Mouse (Mus musculus) heart, embryonic 12.5 days (tissue): Measurements from ENCODE around the gene Capn3. TPM values are rescaled to one million over a fixed set of nuclear protein-coding genes. Genes with fewer than 3 reads are reported as not detected.

ENCODE experiments used
- ATAC-seq: fragments of 200-750 bp; cut with Nextera tagmentation; 2 replicates; pipeline ENCODE4 v1.8.0; 2017; ENCODE audit warnings: moderate TSS enrichment, moderate library complexity; ENCODE audit not compliant: insufficient number of reproducible peaks, low FRiP score
- H3K27ac ChIP-seq: fragments of 300-500 bp; sonication (generic); 2 replicates; pipeline ENCODE4 v1.5.1; 2016; ENCODE audit warnings: mild to moderate bottlenecking, moderate library complexity; ENCODE audit not compliant: poor library complexity, severe bottlenecking
- H3K27me3 ChIP-seq: fragments of 300-500 bp; sonication (generic); replicated peaks from 2 replicates; pipeline ENCODE4 v1.6.1; 2016; ENCODE audit warnings: mild to moderate bottlenecking, moderate library complexity
- H3K36me3 ChIP-seq: fragments of 300-500 bp; sonication (generic); 2 replicates; pipeline ENCODE4 v1.6.1; 2016; ENCODE audit warnings: mild to moderate bottlenecking, moderate library complexity
- H3K4me1 ChIP-seq: fragments of 300-500 bp; sonication (generic); replicated peaks from 2 replicates; pipeline ENCODE4 v1.6.1; 2016; ENCODE audit warnings: mild to moderate bottlenecking
- H3K4me2 ChIP-seq: fragments of 300-500 bp; sonication (generic); 2 replicates; pipeline ENCODE4 v1.6.1; 2016; ENCODE audit warnings: mild to moderate bottlenecking, moderate library complexity
- H3K4me3 ChIP-seq: fragments of 300-500 bp; sonication (generic); 2 replicates; pipeline ENCODE4 v1.5.1; 2016; ENCODE audit warnings: mild to moderate bottlenecking
- H3K9ac ChIP-seq: fragments of 300-500 bp; sonication (generic); 2 replicates; pipeline ENCODE4 v1.6.1; 2016; ENCODE audit warnings: mild to moderate bottlenecking, moderate library complexity
- H3K9me3 ChIP-seq: fragments of 300-500 bp; sonication (generic); replicated peaks from 2 replicates; pipeline ENCODE4 v1.6.1; 2016; ENCODE audit warnings: mild to moderate bottlenecking, moderate library complexity
- WGBS: fragments of 180-500 bp; shearing (Covaris S2); methylation state at CpG from one replicate; pipeline ENCODE4 v1.1.7; 2016; 5-methylcytosine and 5-hydroxymethylcytosine counted together
- polyA plus RNA-seq: library from polyadenylated mRNA; unstranded; fragments of >200 nt; fragmentation: Nextera tagmentation; extraction: Ambion mirVana; gene quantifications from 2 replicates; pipeline ENCODE4 v1.2.1, GENCODE M21; 2016

Capn3 gene
- polyA plus RNA-seq, 1 experiment from 2014 or later, result 3.9 TPM

DNA sequence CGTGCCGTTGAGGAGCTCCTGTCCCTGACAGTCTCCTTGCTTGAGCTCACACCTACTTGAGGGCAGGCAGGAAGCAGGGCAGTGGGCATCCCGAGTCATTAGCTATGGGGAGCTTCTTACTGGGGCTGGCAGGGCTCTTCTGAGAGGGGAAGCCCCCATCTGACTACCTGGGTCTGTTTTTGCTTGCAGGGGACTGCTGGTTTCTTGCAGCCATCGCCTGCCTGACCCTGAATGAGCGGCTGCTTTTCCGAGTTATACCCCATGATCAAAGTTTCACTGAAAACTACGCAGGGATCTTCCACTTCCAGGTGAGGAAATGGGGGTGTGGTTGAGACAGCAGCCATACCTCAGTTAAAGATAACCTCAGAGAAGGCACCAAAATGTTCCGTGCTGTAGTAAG lies 26.1 kb downstream of the Capn3 start:
- Histone ChIP-seq H3K9ac (no peak overlapping the region), H3K36me3 (no peaks in the 10 kb centered on the region), H3K4me1 (peaks cover 18% of the 10 kb centered on the region), H3K4me2 (no peak overlapping the region), H3K27me3 (no peaks in the 10 kb centered on the region), H3K27ac (no peak overlapping the region), H3K4me3 (no peak overlapping the region), H3K9me3 (no peaks in the 10 kb centered on the region)
- ATAC-seq, result no peak
- WGBS, result 61% methylated on average over 8 of the region's 8 CpGs

DNA sequence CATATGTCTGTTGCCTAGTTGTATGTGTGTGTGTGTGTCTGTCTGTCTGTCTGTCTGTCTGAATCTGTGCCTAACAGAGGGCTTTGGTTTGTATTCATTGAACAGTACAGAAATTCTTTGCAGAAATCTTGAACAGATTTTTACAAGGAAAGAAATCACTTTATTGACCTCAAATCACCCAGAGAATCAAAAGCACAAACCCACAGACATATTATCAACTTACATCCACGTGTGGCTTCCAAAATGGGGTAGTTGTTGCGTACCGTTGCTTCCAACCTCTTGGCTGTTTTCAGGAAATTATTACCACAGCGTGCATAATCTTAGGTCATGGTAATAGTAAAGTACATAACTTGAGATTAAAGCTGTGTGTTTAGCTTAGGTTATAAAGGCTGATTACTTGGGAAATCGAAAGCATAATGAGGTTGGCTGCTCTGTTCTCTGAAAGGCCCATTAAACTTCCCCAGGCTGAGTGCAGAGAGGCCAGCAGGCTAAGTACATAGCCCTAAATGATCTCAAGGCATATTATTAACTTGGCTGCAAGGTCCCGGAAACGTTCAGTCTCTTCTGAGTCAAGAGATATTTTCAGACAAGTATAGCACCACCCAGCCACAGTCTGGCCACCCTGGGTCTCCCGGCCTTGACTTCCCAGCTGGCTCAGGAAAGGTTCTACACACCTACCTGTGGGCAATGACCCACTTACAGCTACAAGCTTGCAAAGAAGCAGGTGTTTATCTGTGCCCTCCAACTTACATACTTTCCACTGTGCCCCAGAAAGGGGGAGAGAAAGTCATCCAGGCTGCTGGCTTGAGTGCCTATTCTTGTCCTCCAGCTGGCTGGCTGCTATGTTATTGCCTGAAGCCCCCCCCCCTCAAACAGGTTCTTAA lies 26.9 kb downstream of the Capn3 start:
- Histone ChIP-seq H3K27ac (peak overlapping the region; percentile 76), H3K36me3 (no peaks in the 10 kb centered on the region), H3K27me3 (no peaks in the 10 kb centered on the region), H3K9me3 (no peaks in the 10 kb centered on the region), H3K4me3 (no peak overlapping the region), H3K4me2 (no peak overlapping the region), H3K4me1 (peaks cover 18% of the 10 kb centered on the region), H3K9ac (0 out of 2 replicates have a peak overlapping the region, but pooled peaks have one; percentile 9)
- 67% methylated on average over 8 of the region's 8 CpGs for WGBS
- ATAC-seq, result no peak

DNA sequence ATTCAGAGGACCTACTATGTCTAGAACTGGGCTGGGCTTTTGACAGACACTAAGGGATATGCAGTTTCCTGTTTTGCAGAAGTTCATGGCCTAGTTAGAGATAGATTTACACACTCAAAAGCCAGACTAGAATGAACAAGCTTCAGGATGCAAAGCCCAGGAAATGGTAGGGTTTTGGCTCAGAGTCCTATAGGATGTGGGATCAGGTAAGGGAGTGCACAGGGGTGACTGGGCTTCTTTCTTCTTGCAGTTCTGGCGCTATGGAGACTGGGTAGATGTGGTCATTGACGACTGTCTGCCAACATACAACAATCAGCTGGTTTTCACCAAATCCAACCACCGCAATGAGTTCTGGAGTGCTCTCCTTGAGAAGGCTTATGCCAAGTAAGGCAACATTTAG lies 28.4 kb downstream of the Capn3 start:
- no peaks in the 10 kb centered on the region for H3K9me3 ChIP-seq
- no peak overlapping the region for H3K9ac ChIP-seq
- peaks cover 18% of the 10 kb centered on the region for H3K4me1 ChIP-seq
- WGBS, result 85% methylated on average over 3 of the region's 3 CpGs
- no peak for ATAC-seq
- no peak overlapping the region for H3K4me3 ChIP-seq
- H3K4me2 ChIP-seq, result no peak overlapping the region
- H3K27me3 ChIP-seq, result no peaks in the 10 kb centered on the region
- H3K36me3 ChIP-seq, result no peaks in the 10 kb centered on the region
- H3K27ac ChIP-seq, result no peak overlapping the region

DNA sequence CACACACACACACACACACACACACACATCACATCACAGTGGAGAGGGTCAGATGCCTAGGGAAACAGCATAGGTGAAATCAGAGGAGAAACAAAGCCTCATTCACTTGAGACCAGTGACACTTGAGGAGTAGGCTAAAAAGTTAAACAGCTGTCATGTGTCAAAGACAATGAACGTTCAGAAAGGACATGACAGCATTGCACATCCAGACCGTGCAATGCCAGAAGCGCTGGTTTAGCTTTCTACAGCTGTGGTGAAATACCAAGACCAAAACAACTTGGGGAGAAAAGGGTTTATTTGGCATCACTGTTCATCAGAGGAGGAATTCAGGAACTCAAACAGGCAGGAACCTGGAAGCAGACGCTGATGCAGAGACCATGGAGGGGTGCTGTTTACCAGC lies 37.4 kb downstream of the Capn3 start:
- Histone ChIP-seq H3K36me3 (no peaks in the 10 kb centered on the region), H3K4me2 (no peak overlapping the region), H3K9ac (no peak overlapping the region), H3K4me1 (peaks cover 9% of the 10 kb centered on the region; the same call in 1 of the 2 replicates), H3K9me3 (no peaks in the 10 kb centered on the region), H3K27me3 (no peaks in the 10 kb centered on the region), H3K27ac (no peak overlapping the region), H3K4me3 (no peak overlapping the region)
- ATAC-seq, result no peak
- 48% methylated on average over 4 of the region's 4 CpGs for WGBS

DNA sequence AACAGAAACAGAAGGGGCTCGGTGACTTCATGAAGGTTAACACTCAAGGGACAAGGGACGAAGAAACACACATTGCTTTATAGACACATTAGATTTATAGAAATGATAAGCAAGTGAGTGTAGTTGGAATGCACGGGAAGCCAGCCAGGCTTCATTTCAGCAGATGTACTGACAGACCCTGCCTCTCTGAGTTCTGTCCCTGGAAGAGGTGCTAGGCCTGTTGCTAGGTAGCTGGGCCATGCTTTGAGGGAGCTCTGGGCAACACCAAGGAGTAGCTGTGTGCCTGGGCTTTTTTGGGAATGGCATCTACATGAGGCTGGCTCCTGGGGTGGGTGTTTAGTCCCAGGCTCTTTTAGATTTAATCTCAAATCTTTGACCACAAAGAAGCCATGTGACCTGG lies 40.7 kb downstream of the Capn3 start:
- Histone ChIP-seq H3K27ac (0 out of 2 replicates have a peak overlapping the region, but pooled peaks have one; percentile 1), H3K4me2 (no peak overlapping the region), H3K27me3 (no peaks in the 10 kb centered on the region), H3K9ac (no peak overlapping the region), H3K9me3 (no peaks in the 10 kb centered on the region), H3K4me1 (peaks cover 33% of the 10 kb centered on the region), H3K36me3 (no peaks in the 10 kb centered on the region), H3K4me3 (no peak overlapping the region)
- no peak for ATAC-seq
- 62% methylated on average over 3 of the region's 3 CpGs for WGBS

DNA sequence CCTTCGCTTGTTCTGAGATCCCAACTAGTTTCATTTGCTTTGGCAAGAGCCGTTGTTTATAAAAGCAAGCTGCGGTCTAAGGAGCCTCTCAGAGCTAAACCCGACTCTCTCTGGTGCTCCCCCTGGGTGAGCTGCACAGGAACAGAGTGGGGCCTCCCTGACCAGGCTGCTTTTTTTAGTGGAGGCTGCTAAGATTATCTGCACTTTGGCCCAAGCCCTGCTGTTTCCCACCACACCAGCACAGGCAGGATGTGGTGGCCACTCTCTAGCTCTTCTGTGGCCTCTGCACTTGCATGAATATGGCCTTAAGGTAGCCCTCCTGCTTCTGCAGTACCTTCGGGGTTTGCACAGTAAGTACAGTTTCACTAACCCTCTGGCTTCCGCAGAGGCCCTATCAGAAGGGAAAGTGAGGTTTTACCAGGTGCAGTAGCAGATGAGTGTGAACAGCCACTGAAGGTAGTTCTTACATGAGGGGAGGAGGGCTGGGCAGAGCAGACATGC lies 44.2 kb downstream of the Capn3 start:
- Histone ChIP-seq H3K4me3 (no peak overlapping the region), H3K36me3 (peaks cover 11% of the 10 kb centered on the region), H3K27ac (peak overlapping the region; percentile 80), H3K9me3 (no peaks in the 10 kb centered on the region), H3K4me1 (peaks cover 52% of the 10 kb centered on the region), H3K9ac (peak overlapping the region; percentile 25; the same call in 1 of the 2 replicates), H3K4me2 (peak overlapping the region; percentile 11), H3K27me3 (no peaks in the 10 kb centered on the region)
- WGBS, result 36% methylated on average over 6 of the region's 6 CpGs
- ATAC-seq, result 0 out of 2 replicates have a peak, but pooled peaks have one; percentile 28

DNA sequence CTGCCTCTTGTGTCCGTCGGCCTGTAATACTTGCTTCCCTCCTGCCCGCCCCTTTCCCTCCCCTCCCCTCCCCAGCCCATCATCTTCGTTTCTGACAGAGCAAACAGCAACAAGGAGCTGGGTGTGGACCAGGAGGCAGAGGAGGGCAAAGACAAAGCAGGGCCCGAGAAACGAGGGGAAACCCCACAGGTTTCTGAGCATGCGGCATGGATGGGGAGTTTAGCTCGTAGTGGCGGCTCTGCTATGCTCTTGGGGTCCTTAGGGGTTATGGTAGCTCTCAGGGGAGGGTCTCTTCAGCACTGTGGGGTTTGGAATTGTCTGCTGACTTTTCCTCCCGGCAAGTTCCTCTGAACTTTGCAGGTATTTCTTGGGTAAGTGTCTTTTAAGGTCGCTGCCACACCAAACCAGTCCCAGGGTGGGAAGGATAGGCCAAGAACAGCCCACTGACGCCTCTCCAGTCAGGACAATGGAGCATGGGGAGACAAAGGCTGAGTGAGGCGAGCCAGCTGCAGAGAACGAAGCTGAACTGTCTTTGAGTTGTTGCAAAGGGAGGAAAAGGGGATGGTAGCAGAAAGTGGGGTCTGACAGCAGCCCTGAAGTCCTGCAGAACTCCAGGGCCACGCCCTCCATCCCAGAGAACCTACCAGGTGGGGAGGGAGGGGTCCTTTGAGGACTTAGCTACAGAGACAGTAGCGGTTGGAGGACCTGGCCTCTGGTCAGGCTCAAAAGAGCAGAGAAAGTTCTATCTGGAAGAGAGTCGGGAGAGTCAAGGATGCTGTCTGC lies 45.5 kb downstream of the Capn3 start:
- Histone ChIP-seq H3K36me3 (peaks cover 24% of the 10 kb centered on the region), H3K4me3 (no peak overlapping the region), H3K9ac (0 out of 2 replicates have a peak overlapping the region, but pooled peaks have one; percentile 25), H3K27me3 (no peaks in the 10 kb centered on the region), H3K9me3 (no peaks in the 10 kb centered on the region), H3K4me1 (peaks cover 51% of the 10 kb centered on the region), H3K4me2 (no peak overlapping the region), H3K27ac (no peak overlapping the region)
- ATAC-seq, result no peak
- WGBS, result 41% methylated on average over 17 of the region's 17 CpGs

DNA sequence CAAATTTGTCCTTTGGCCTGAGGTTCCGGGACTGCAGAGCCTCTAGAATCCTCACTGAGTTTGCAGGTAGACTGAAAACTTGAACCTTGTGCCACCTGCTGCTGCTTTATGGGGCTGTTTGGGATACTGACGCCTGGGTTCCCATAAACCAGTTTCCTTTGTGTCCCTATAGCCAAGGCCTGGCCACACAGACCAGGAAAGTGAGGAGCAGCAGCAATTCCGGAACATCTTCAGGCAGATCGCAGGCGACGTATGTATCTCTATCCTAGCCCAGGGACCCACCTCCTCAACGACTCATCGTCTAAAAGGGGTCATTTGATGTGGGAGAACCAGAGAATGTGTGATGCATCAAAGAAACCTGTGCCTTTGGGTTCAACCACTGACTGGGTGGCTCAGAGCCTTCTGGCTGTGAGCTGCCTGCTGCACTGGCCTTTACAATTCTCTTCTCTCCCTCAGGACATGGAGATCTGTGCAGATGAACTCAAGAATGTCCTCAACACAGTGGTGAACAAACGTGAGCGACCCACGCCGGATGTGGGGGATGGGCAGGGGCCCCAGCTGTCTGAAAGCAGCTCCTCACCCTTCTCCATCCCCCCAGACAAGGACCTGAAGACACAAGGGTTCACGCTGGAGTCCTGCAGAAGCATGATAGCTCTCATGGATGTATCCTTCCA lies 46.2 kb downstream of the Capn3 start:
- WGBS, result 56% methylated on average over 13 of the region's 13 CpGs
- H3K4me3 ChIP-seq, result no peak overlapping the region
- H3K36me3 ChIP-seq, result peaks cover 30% of the 10 kb centered on the region
- H3K27me3 ChIP-seq, result no peaks in the 10 kb centered on the region
- H3K4me1 ChIP-seq, result peaks cover 44% of the 10 kb centered on the region
- H3K9me3 ChIP-seq, result no peaks in the 10 kb centered on the region
- no peak overlapping the region for H3K4me2 ChIP-seq
- no peak overlapping the region for H3K27ac ChIP-seq
- no peak for ATAC-seq
- H3K9ac ChIP-seq, result no peak overlapping the region

DNA sequence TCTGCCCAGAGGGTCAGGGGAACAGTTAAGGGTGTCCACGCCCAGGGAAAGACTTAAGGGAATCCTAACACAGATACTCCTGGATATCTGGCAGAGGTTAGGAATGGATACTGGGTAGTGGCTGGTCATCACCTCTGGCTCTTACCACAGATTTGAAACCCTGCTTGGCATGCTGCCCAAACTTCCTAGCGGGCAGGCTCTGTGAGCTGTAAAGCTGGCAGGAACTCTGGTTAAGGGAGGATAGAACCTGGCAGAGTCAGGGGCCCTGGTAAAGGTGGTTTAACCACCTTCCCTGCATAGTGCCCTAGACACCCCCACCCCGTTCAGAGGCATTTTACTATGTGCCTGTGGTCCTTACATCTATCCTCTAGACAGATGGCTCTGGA lies 46.8 kb downstream of the Capn3 start:
- Histone ChIP-seq H3K9ac (no peak overlapping the region), H3K4me3 (no peak overlapping the region), H3K9me3 (no peaks in the 10 kb centered on the region), H3K36me3 (peaks cover 34% of the 10 kb centered on the region), H3K27me3 (no peaks in the 10 kb centered on the region), H3K4me2 (no peak overlapping the region), H3K4me1 (peaks cover 43% of the 10 kb centered on the region), H3K27ac (no peak overlapping the region)
- 49% methylated on average over 3 of the region's 3 CpGs for WGBS
- 0 out of 2 replicates have a peak, but pooled peaks have one; percentile 10 for ATAC-seq

DNA sequence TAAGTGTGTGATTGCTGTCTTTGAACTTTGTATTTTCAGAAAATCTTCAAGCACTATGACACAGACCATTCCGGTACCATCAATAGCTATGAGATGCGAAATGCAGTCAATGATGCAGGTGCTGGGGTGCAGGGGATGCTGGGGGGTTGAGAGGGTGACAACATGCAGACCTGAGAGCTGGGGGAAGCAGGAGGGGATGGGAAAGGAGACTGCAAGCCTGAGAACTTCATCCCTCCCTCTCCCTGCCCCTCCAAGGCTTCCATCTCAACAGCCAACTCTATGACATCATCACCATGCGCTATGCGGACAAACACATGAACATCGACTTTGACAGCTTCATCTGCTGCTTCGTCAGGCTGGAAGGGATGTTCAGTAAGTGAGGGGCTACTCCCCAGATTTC lies 47.3 kb downstream of the Capn3 start:
- no peak for ATAC-seq
- peaks cover 37% of the 10 kb centered on the region for H3K36me3 ChIP-seq
- no peaks in the 10 kb centered on the region for H3K27me3 ChIP-seq
- no peaks in the 10 kb centered on the region for H3K9me3 ChIP-seq
- 84% methylated on average over 6 of the region's 6 CpGs for WGBS
- peaks cover 43% of the 10 kb centered on the region for H3K4me1 ChIP-seq
- no peak overlapping the region for H3K27ac ChIP-seq
- no peak overlapping the region for H3K4me3 ChIP-seq
- no peak overlapping the region for H3K9ac ChIP-seq
- no peak overlapping the region for H3K4me2 ChIP-seq

DNA sequence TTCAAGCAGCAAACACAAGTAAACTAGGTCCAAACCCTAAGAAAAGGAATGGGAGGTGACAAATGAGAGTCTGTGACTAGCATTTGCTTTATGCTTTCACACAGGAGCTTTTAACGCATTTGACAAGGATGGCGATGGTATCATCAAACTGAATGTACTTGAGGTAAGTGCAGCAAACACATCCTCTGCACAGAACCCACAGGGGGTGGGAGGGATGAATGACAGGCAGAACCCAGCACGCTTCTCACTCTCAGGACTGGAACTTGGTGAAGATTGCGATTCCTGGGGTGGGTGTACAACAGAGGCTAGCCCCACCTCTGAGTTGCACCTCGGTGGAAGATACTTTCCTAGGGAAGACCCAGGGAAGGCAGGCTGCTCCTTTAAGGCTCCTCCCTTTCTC lies 48.2 kb downstream of the Capn3 start:
- Histone ChIP-seq H3K9ac (no peak overlapping the region), H3K4me1 (peaks cover 43% of the 10 kb centered on the region), H3K27me3 (no peaks in the 10 kb centered on the region), H3K4me2 (no peak overlapping the region), H3K27ac (no peak overlapping the region), H3K9me3 (no peaks in the 10 kb centered on the region), H3K4me3 (no peak overlapping the region), H3K36me3 (peaks cover 46% of the 10 kb centered on the region)
- 76% methylated on average over 5 of the region's 5 CpGs for WGBS
- ATAC-seq, result no peak
